In the genomic region with DNA sequence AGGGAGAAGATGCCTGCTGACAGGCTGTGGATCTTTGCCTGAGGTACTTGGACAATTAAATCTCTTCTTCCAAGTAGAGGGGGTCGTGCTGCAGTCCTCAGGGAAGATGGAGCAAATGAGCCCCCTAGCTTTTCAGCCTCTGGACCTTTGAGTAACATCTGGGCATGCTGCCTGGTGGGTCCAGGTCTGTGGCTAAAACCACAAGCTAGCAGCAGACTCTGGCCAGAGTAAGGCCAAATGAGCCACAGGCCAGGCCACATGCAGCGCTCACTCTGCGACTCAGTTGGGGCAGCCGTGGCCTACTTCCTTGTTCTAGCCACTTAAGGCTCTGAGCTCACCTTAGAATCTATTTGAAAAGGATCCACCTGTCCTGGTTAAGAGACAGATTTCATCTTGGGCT, we compare ENCODE assay signal across 18 mouse cellular contexts.
"Had no signal": no experiment of that assay in that cellular context is flagged by ENCODE, and none has a peak within 500 bp of the region (broad histone marks: within the 10 kb centered on the region; RNA-seq: fewer than 3 reads in every experiment).

No protein-coding gene starts in this region.

- H3K27ac ChIP-seq: heart, adult 2 months; heart, embryonic 13.5 days; heart, embryonic 15.5 days; hindbrain, embryonic 13.5 days; hindbrain, embryonic 15.5 days; hindbrain, postnatal 0 days; kidney, embryonic 15.5 days; kidney, postnatal 0 days; limb, embryonic 13.5 days; limb, embryonic 15.5 days; liver, embryonic 13.5 days had no signal

- H3K4me3 ChIP-seq: heart, adult 2 months; heart, embryonic 13.5 days; heart, embryonic 15.5 days; hindbrain, embryonic 13.5 days; hindbrain, embryonic 15.5 days; kidney, embryonic 15.5 days; limb, embryonic 13.5 days; limb, embryonic 15.5 days; liver, embryonic 13.5 days had no signal

- H3K27me3 ChIP-seq: heart, embryonic 13.5 days; heart, embryonic 15.5 days; hindbrain, embryonic 13.5 days; hindbrain, embryonic 15.5 days; kidney, embryonic 15.5 days; limb, embryonic 13.5 days; limb, embryonic 15.5 days; liver, embryonic 13.5 days had no signal

- H3K9me3 ChIP-seq: heart, embryonic 13.5 days; heart, embryonic 15.5 days; hindbrain, embryonic 13.5 days; hindbrain, embryonic 15.5 days; kidney, embryonic 15.5 days; limb, embryonic 13.5 days; limb, embryonic 15.5 days; liver, embryonic 13.5 days had no signal

- H3K4me1 ChIP-seq: hindbrain, embryonic 13.5 days; hindbrain, embryonic 15.5 days; kidney, embryonic 15.5 days; limb, embryonic 13.5 days; limb, embryonic 15.5 days had no signal

- DNase-seq: gastrocnemius, postnatal 14 days; gastrocnemius, postnatal 36 days; heart, adult 11 months; kidney, adult 11 months; layer of hippocampus, adult 9-11 months; layer of hippocampus, postnatal 36 days; liver, embryonic 13.5 days had no signal

- H3K4me2 ChIP-seq: heart, embryonic 11.5 days; heart, embryonic 13.5 days; heart, embryonic 15.5 days; hindbrain, embryonic 13.5 days; hindbrain, embryonic 15.5 days; kidney, embryonic 15.5 days; limb, embryonic 13.5 days; limb, embryonic 15.5 days; liver, embryonic 13.5 days had no signal

- H3K9ac ChIP-seq: heart, embryonic 13.5 days; heart, embryonic 15.5 days; hindbrain, embryonic 13.5 days; hindbrain, embryonic 15.5 days; kidney, embryonic 15.5 days; limb, embryonic 13.5 days; limb, embryonic 15.5 days; liver, embryonic 13.5 days had no signal
